Mouse (Mus musculus): ENCODE measurements at regions not wholly inside any gene's neighbourhood (a gene's known extent, or its start where the extent isn't known, plus 50 kb on each side); places are given as distances from the start of the nearest gene placed in this dataset.

- no peaks in the 10 kb centered on the region for H3K4me1 ChIP-seq (ENCODE audit: control insufficient read depth, insufficient read depth, low read length)
- no peak overlapping the region for H3K4me2 ChIP-seq
- no peaks in the 10 kb centered on the region for H3K36me3 ChIP-seq (ENCODE audit: control insufficient read depth, insufficient read depth, low read length)
- H3K9ac ChIP-seq (ENCODE audit: low read depth, low read length), result no peak overlapping the region
- WGBS (ENCODE audit: insufficient replicate concordance), result 64% methylated on average over 3 of the region's 3 CpGs
- ATAC-seq (replicated peaks; ENCODE audit: insufficient number of reproducible peaks, low FRiP score, low TSS enrichment), result no peak
- no peak overlapping the region for H3K27ac ChIP-seq (ENCODE audit: low read depth, low read length)
- no peak overlapping the region for H3K4me3 ChIP-seq (ENCODE audit: low read depth, low read length)
- no peaks in the 10 kb centered on the region for H3K9me3 ChIP-seq (replicated peaks; ENCODE audit: control insufficient read depth, low read length)
- H3K27me3 ChIP-seq (ENCODE audit: control insufficient read depth, insufficient read depth, low read length), result no peaks in the 10 kb centered on the region
These were observed 143.4 kb upstream of the F930015N05Rik start for GRCm38 (mm10) chr11:64579826-64580225.

GRCm38 (mm10) chr11:64586056-64586455 lies 149.6 kb upstream of the F930015N05Rik start:
- Histone ChIP-seq H3K4me1 (ENCODE audit: control insufficient read depth, insufficient read depth, low read length) (peaks cover 5% of the 10 kb centered on the region; the same call in 1 of the 2 replicates), H3K27me3 (ENCODE audit: control insufficient read depth, insufficient read depth, low read length) (no peaks in the 10 kb centered on the region), H3K4me3 (ENCODE audit: low read depth, low read length) (no peak overlapping the region), H3K36me3 (ENCODE audit: control insufficient read depth, insufficient read depth, low read length) (no peaks in the 10 kb centered on the region), H3K9ac (ENCODE audit: low read depth, low read length) (no peak overlapping the region), H3K4me2 (no peak overlapping the region), H3K9me3 (replicated peaks; ENCODE audit: control insufficient read depth, low read length) (no peaks in the 10 kb centered on the region), H3K27ac (ENCODE audit: low read depth, low read length) (no peak overlapping the region)
- no peak for ATAC-seq (replicated peaks; ENCODE audit: insufficient number of reproducible peaks, low FRiP score, low TSS enrichment)
- WGBS (ENCODE audit: insufficient replicate concordance), result 74% methylated on average over 6 of the region's 6 CpGs

GRCm38 (mm10) chr11:64587034-64587710 lies 150.7 kb upstream of the F930015N05Rik start:
- no peaks in the 10 kb centered on the region for H3K36me3 ChIP-seq (ENCODE audit: control insufficient read depth, insufficient read depth, low read length)
- H3K4me3 ChIP-seq (ENCODE audit: low read depth, low read length), result no peak overlapping the region
- ATAC-seq (replicated peaks; ENCODE audit: insufficient number of reproducible peaks, low FRiP score, low TSS enrichment), result no peak
- peaks cover 7% of the 10 kb centered on the region; the same call in 1 of the 2 replicates for H3K27me3 ChIP-seq (ENCODE audit: control insufficient read depth, insufficient read depth, low read length)
- 73% methylated on average over 7 of the region's 7 CpGs for WGBS (ENCODE audit: insufficient replicate concordance)
- no peak overlapping the region for H3K4me2 ChIP-seq
- H3K27ac ChIP-seq (ENCODE audit: low read depth, low read length), result no peak overlapping the region
- H3K9ac ChIP-seq (ENCODE audit: low read depth, low read length), result no peak overlapping the region
- peaks cover 5% of the 10 kb centered on the region; the same call in 1 of the 2 replicates for H3K4me1 ChIP-seq (ENCODE audit: control insufficient read depth, insufficient read depth, low read length)
- H3K9me3 ChIP-seq (replicated peaks; ENCODE audit: control insufficient read depth, low read length), result no peaks in the 10 kb centered on the region

GRCm38 (mm10) chr11:64587751-64588600 lies 151.5 kb upstream of the F930015N05Rik start:
- Histone ChIP-seq H3K4me3 (ENCODE audit: low read depth, low read length) (no peak overlapping the region), H3K27ac (ENCODE audit: low read depth, low read length) (no peak overlapping the region), H3K4me1 (ENCODE audit: control insufficient read depth, insufficient read depth, low read length) (peaks cover 5% of the 10 kb centered on the region; the same call in 1 of the 2 replicates), H3K36me3 (ENCODE audit: control insufficient read depth, insufficient read depth, low read length) (no peaks in the 10 kb centered on the region), H3K9ac (ENCODE audit: low read depth, low read length) (no peak overlapping the region), H3K27me3 (ENCODE audit: control insufficient read depth, insufficient read depth, low read length) (peaks cover 11% of the 10 kb centered on the region; the same call in 1 of the 2 replicates), H3K9me3 (replicated peaks; ENCODE audit: control insufficient read depth, low read length) (no peaks in the 10 kb centered on the region), H3K4me2 (no peak overlapping the region)
- WGBS (ENCODE audit: insufficient replicate concordance), result 42% methylated on average over 13 of the region's 13 CpGs
- ATAC-seq (replicated peaks; ENCODE audit: insufficient number of reproducible peaks, low FRiP score, low TSS enrichment), result no peak

GRCm38 (mm10) chr11:64588601-64588989 lies 152.1 kb upstream of the F930015N05Rik start:
- Histone ChIP-seq H3K9me3 (replicated peaks; ENCODE audit: control insufficient read depth, low read length) (no peaks in the 10 kb centered on the region), H3K4me2 (no peak overlapping the region), H3K27me3 (ENCODE audit: control insufficient read depth, insufficient read depth, low read length) (peaks cover 11% of the 10 kb centered on the region; the same call in 1 of the 2 replicates), H3K4me1 (ENCODE audit: control insufficient read depth, insufficient read depth, low read length) (peaks cover 5% of the 10 kb centered on the region; the same call in 1 of the 2 replicates), H3K4me3 (ENCODE audit: low read depth, low read length) (no peak overlapping the region), H3K9ac (ENCODE audit: low read depth, low read length) (no peak overlapping the region), H3K36me3 (ENCODE audit: control insufficient read depth, insufficient read depth, low read length) (no peaks in the 10 kb centered on the region), H3K27ac (ENCODE audit: low read depth, low read length) (no peak overlapping the region)
- ATAC-seq (replicated peaks; ENCODE audit: insufficient number of reproducible peaks, low FRiP score, low TSS enrichment), result no peak
- WGBS (ENCODE audit: insufficient replicate concordance), result 79% methylated on average over 6 of the region's 6 CpGs

- H3K4me3 ChIP-seq (ENCODE audit: low read depth, low read length), result no peak overlapping the region
- WGBS (ENCODE audit: insufficient replicate concordance), result 72% methylated on average over 7 of the region's 7 CpGs
- H3K4me2 ChIP-seq, result no peak overlapping the region
- ATAC-seq (replicated peaks; ENCODE audit: insufficient number of reproducible peaks, low FRiP score, low TSS enrichment), result no peak
- H3K4me1 ChIP-seq (ENCODE audit: control insufficient read depth, insufficient read depth, low read length), result peaks cover 5% of the 10 kb centered on the region; the same call in 1 of the 2 replicates
- no peak overlapping the region for H3K27ac ChIP-seq (ENCODE audit: low read depth, low read length)
- H3K9me3 ChIP-seq (replicated peaks; ENCODE audit: control insufficient read depth, low read length), result no peaks in the 10 kb centered on the region
- H3K36me3 ChIP-seq (ENCODE audit: control insufficient read depth, insufficient read depth, low read length), result no peaks in the 10 kb centered on the region
- H3K9ac ChIP-seq (ENCODE audit: low read depth, low read length), result no peak overlapping the region
- peaks cover 11% of the 10 kb centered on the region; the same call in 1 of the 2 replicates for H3K27me3 ChIP-seq (ENCODE audit: control insufficient read depth, insufficient read depth, low read length)
These were observed 152.6 kb upstream of the F930015N05Rik start for GRCm38 (mm10) chr11:64589026-64589425.

GRCm38 (mm10) chr11:64590091-64590490 lies 153.6 kb upstream of the F930015N05Rik start:
- Histone ChIP-seq H3K4me1 (ENCODE audit: control insufficient read depth, insufficient read depth, low read length) (peaks cover 5% of the 10 kb centered on the region; the same call in 1 of the 2 replicates), H3K36me3 (ENCODE audit: control insufficient read depth, insufficient read depth, low read length) (no peaks in the 10 kb centered on the region), H3K27me3 (ENCODE audit: control insufficient read depth, insufficient read depth, low read length) (peaks cover 15% of the 10 kb centered on the region; the same call in 1 of the 2 replicates), H3K4me2 (no peak overlapping the region), H3K9ac (ENCODE audit: low read depth, low read length) (no peak overlapping the region), H3K27ac (ENCODE audit: low read depth, low read length) (no peak overlapping the region), H3K4me3 (ENCODE audit: low read depth, low read length) (no peak overlapping the region), H3K9me3 (replicated peaks; ENCODE audit: control insufficient read depth, low read length) (no peaks in the 10 kb centered on the region)
- 62% methylated on average over 4 of the region's 4 CpGs for WGBS (ENCODE audit: insufficient replicate concordance)
- ATAC-seq (replicated peaks; ENCODE audit: insufficient number of reproducible peaks, low FRiP score, low TSS enrichment), result no peak

GRCm38 (mm10) chr11:64592253-64592652 lies 155.8 kb upstream of the F930015N05Rik start:
- WGBS (ENCODE audit: insufficient replicate concordance), result 79% methylated on average over 2 of the region's 2 CpGs
- Histone ChIP-seq H3K4me1 (ENCODE audit: control insufficient read depth, insufficient read depth, low read length) (peaks cover 5% of the 10 kb centered on the region; the same call in 1 of the 2 replicates), H3K9me3 (replicated peaks; ENCODE audit: control insufficient read depth, low read length) (no peaks in the 10 kb centered on the region), H3K27ac (ENCODE audit: low read depth, low read length) (no peak overlapping the region), H3K27me3 (ENCODE audit: control insufficient read depth, insufficient read depth, low read length) (peaks cover 21% of the 10 kb centered on the region), H3K9ac (ENCODE audit: low read depth, low read length) (no peak overlapping the region), H3K36me3 (ENCODE audit: control insufficient read depth, insufficient read depth, low read length) (no peaks in the 10 kb centered on the region), H3K4me2 (no peak overlapping the region), H3K4me3 (ENCODE audit: low read depth, low read length) (no peak overlapping the region)
- no peak for ATAC-seq (replicated peaks; ENCODE audit: insufficient number of reproducible peaks, low FRiP score, low TSS enrichment)

Data from heart, embryonic 11.5 days (tissue).